Mouse (Mus musculus): ENCODE data around the gene Rnf213. TPM values are rescaled to one million over a fixed set of nuclear protein-coding genes. Genes with fewer than 3 reads are reported as not detected.

Gene Rnf213
- 7.0 and 7.5 TPM in 2 replicates for polyA plus RNA-seq (2015; fragmentation: Nextera tagmentation; extraction: Ambion mirVana)

DNA sequence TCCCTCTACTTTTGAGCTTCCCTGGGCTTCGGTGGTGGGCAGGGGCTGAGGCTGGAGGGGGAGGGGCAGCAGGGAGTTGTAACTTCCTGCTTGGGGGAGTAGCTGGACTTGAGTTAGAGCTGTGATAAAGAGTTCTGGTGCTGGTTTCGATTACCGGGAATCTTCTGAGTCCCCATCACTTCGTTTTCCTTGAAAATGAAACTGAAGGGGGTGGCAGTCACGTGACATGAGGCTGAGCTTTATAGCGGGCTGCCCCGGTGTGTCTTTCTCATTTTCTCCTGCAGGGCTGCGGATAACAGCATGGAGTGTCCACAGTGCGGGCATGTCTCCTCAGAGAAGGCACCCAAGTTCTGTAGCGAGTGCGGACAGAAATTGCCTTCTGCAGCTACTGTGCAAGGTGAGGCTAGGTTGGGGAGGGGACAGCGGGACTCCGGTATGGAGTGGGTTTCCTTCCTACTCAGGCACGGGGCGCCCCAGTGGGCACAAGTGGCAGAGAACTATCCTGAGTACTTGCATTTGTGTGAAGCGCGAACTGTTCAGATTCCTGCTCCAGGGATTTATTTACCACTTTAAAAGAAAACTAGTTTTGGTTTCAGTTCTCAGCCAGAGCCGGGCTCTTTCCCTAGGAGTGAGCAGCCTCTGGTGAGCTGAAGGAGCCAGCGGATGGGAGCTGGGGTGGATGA is at the start of gene Rnf213:
TSS of gene Rnf213 (plus strand) at position 301 of the 683 bp plus-strand sequence.
- Histone ChIP-seq H3K27me3 (replicated peaks; ENCODE audit: control insufficient read depth, insufficient read depth, low read length) (no peaks in the 10 kb centered on the region), H3K4me1 (ENCODE audit: control insufficient read depth, insufficient read depth, low read length) (peaks cover 32% of the 10 kb centered on the region), H3K27ac (ENCODE audit: low read length) (peak within 1 kb of the TSS; percentile 86), H3K9ac (ENCODE audit: low read depth, low read length) (peak within 1 kb of the TSS; percentile 66), H3K9me3 (ENCODE audit: control insufficient read depth, low read length) (no peaks in the 10 kb centered on the region), H3K4me2 (ENCODE audit: low read depth, low read length) (peak within 1 kb of the TSS; percentile 75), H3K36me3 (ENCODE audit: control insufficient read depth, insufficient read depth, low read length) (no peaks in the 10 kb centered on the region), H3K4me3 (ENCODE audit: low read length) (peak within 1 kb of the TSS; percentile 63)
- ATAC-seq: peak; percentile 64
- 1% methylated on average over 19 of the region's 19 CpGs for WGBS

DNA sequence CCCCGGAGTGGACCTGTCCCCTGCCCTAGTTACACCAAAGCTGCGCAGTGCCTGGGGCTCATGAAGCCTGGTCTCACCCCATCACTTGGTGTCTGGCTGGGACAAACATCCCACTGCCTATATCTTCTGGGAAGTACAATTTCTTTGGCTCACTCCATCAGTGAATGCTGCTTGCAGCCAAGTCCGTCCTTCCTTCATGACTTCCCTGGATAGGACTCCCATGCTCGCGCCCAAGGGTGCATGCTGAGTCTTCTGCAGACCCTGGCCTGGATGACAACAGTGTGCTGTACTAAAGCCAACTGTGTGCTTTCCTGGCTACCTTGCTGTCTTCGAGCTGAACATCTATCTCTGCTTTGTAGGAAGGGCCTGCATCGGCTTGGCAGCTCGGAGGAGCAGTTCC is 48.7 kb upstream of the Rnf213 start:
- Histone ChIP-seq H3K9me3 (ENCODE audit: control insufficient read depth, low read length) (no peaks in the 10 kb centered on the region), H3K36me3 (ENCODE audit: control insufficient read depth, insufficient read depth, low read length) (no peaks in the 10 kb centered on the region), H3K27me3 (replicated peaks; ENCODE audit: control insufficient read depth, insufficient read depth, low read length) (no peaks in the 10 kb centered on the region), H3K27ac (ENCODE audit: low read length) (no peak overlapping the region), H3K4me3 (ENCODE audit: low read length) (no peak overlapping the region), H3K4me1 (ENCODE audit: control insufficient read depth, insufficient read depth, low read length) (no peaks in the 10 kb centered on the region), H3K9ac (ENCODE audit: low read depth, low read length) (no peak overlapping the region), H3K4me2 (ENCODE audit: low read depth, low read length) (no peak overlapping the region)
- WGBS: 85% methylated on average over 8 of the region's 8 CpGs
- ATAC-seq: no peak

DNA sequence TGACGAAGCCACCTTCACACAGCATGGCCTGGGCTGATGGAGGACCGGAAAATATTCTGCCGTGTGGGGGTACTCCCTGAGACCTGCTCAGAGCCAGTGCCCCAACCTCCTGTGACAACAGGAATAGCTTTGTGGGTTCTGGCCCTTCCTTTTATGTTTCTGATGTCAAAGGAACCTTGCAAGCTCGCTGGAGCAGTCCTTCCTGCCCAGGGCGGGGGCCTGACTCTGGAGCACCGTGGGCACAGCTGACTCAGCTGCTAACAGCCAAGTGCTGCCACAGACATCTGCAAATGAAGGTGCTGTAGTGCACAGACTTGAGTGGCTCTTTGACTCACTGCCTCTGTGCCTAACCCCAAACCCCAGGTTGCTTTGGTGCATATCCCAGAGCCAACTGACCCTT is 48.0 kb upstream of the Rnf213 start:
- Histone ChIP-seq H3K4me2 (ENCODE audit: low read depth, low read length) (no peak overlapping the region), H3K4me1 (ENCODE audit: control insufficient read depth, insufficient read depth, low read length) (no peaks in the 10 kb centered on the region), H3K36me3 (ENCODE audit: control insufficient read depth, insufficient read depth, low read length) (no peaks in the 10 kb centered on the region), H3K27ac (ENCODE audit: low read length) (no peak overlapping the region), H3K4me3 (ENCODE audit: low read length) (no peak overlapping the region), H3K9ac (ENCODE audit: low read depth, low read length) (no peak overlapping the region), H3K27me3 (replicated peaks; ENCODE audit: control insufficient read depth, insufficient read depth, low read length) (no peaks in the 10 kb centered on the region), H3K9me3 (ENCODE audit: control insufficient read depth, low read length) (no peaks in the 10 kb centered on the region)
- ATAC-seq: no peak
- WGBS: 66% methylated on average over 6 of the region's 6 CpGs

DNA sequence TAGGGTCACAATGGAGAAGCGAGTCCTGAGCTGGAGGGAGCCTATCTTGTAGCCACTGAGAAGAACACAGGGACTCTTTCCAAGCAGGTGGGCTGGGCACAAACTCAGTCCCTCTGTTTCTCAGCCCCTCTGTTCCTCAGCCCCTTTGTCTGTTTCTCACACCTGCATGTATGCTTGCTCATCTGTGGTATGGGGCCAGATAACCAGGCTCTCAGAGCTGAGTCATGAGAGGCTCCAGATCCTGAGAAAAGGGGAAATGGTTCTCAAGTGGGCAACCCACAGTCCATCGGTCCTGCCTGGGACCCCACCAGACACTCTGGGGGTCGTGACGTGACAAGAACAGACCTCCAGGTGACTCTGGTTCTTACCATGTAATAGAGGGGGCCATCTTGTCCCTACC is 45.8 kb upstream of the Rnf213 start:
- 86% methylated on average over 4 of the region's 4 CpGs for WGBS
- H3K4me1 ChIP-seq (ENCODE audit: control insufficient read depth, insufficient read depth, low read length): no peaks in the 10 kb centered on the region

DNA sequence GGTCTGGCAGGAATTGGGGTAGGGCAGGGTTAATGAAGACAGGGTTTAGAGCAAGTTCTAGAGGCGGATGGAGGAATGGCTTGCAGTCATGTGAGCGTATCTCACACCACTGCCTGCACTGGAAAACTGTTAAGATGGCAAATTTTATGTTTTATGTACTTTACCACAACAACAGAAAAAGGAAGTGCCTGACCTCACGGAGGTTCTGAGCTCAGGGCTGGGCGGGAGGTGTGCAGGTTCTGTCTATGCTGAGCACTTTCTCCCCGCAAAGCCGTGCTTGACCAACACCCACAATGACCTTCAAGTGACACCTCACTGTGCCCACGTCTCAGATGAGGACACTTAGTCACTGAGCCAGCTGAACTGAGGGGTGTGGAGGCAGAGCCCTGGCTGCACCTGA is 40.8 kb upstream of the Rnf213 start:
- no peak overlapping the region for H3K9ac ChIP-seq (ENCODE audit: low read depth, low read length)
- no peak overlapping the region for H3K27ac ChIP-seq (ENCODE audit: low read length)
- ATAC-seq: no peak
- H3K4me1 ChIP-seq (ENCODE audit: control insufficient read depth, insufficient read depth, low read length): peaks cover 12% of the 10 kb centered on the region; the same call in 1 of the 2 replicates
- H3K4me3 ChIP-seq (ENCODE audit: low read length): no peak overlapping the region
- H3K27me3 ChIP-seq (replicated peaks; ENCODE audit: control insufficient read depth, insufficient read depth, low read length): no peaks in the 10 kb centered on the region
- no peaks in the 10 kb centered on the region for H3K36me3 ChIP-seq (ENCODE audit: control insufficient read depth, insufficient read depth, low read length)
- H3K4me2 ChIP-seq (ENCODE audit: low read depth, low read length): no peak overlapping the region
- WGBS: 65% methylated on average over 7 of the region's 7 CpGs
- H3K9me3 ChIP-seq (ENCODE audit: control insufficient read depth, low read length): no peaks in the 10 kb centered on the region

More for the DNA sequence above, 45.8 kb upstream of the Rnf213 start:
- Histone ChIP-seq H3K4me3 (ENCODE audit: low read length) (no peak overlapping the region), H3K36me3 (ENCODE audit: control insufficient read depth, insufficient read depth, low read length) (no peaks in the 10 kb centered on the region), H3K27ac (ENCODE audit: low read length) (no peak overlapping the region), H3K9ac (ENCODE audit: low read depth, low read length) (no peak overlapping the region), H3K27me3 (replicated peaks; ENCODE audit: control insufficient read depth, insufficient read depth, low read length) (no peaks in the 10 kb centered on the region), H3K9me3 (ENCODE audit: control insufficient read depth, low read length) (no peaks in the 10 kb centered on the region), H3K4me2 (ENCODE audit: low read depth, low read length) (no peak overlapping the region)
- no peak for ATAC-seq

DNA sequence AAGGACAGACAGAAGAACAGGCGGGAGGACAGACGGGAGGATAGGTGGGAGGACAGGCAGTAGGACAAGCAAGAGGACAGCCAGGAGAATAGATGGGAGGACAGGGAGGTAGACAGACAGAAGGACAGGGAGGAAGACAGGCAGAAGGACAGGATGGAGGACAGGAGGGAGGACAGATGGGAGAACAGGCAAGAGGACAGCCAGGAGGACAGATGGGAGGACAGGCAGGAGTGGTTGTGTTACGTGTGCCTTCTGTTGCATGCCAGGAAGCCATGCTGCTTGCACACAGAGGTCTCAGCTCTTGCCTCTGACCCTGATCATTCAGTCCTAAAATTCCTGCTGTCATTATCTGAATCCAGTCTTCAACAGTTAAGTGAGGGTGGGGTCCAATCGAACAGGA is 39.0 kb upstream of the Rnf213 start:
- Histone ChIP-seq H3K9me3 (ENCODE audit: control insufficient read depth, low read length) (no peaks in the 10 kb centered on the region), H3K36me3 (ENCODE audit: control insufficient read depth, insufficient read depth, low read length) (no peaks in the 10 kb centered on the region), H3K27me3 (replicated peaks; ENCODE audit: control insufficient read depth, insufficient read depth, low read length) (no peaks in the 10 kb centered on the region), H3K4me1 (ENCODE audit: control insufficient read depth, insufficient read depth, low read length) (peaks cover 12% of the 10 kb centered on the region; the same call in 1 of the 2 replicates), H3K4me2 (ENCODE audit: low read depth, low read length) (no peak overlapping the region), H3K9ac (ENCODE audit: low read depth, low read length) (no peak overlapping the region), H3K27ac (ENCODE audit: low read length) (no peak overlapping the region), H3K4me3 (ENCODE audit: low read length) (no peak overlapping the region)
- 84% methylated on average over 4 of the region's 4 CpGs for WGBS
- no peak for ATAC-seq

DNA sequence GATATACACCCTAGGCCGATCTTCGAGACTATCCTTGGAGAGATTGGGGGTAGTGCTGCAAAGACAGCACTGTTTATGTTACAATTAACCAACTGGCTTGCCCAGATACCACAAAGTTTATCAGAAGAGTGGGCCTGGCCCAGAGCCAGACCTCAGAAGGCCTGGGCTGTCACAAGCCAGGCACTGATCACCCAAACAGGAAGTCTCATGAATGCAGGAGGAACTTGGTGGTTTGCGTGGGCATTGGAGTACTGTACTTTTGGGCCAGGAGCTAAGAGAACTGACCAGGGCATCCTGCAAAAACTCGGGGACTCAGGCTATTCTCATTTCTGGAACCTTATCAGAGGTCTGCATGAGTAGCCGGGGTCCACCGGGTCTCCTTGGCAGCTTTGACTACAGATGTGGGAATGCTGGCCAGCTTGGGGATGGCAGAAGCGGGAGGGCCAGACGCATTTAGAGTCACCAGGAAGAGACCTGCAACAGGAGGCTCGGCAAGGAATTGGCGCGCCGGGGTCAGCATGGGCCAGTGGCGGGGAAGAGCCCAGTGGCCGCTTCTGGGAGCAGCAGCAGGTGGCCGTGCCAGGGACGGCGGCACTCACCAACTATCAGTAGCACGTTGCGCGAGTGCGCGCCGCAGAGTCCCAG is 38.0 kb upstream of the Rnf213 start:
- WGBS: 2% methylated on average over 23 of the region's 23 CpGs
- peak overlapping the region; percentile 82 for H3K27ac ChIP-seq (ENCODE audit: low read length)
- H3K9ac ChIP-seq (ENCODE audit: low read depth, low read length): peak overlapping the region; percentile 82
- no peaks in the 10 kb centered on the region for H3K27me3 ChIP-seq (replicated peaks; ENCODE audit: control insufficient read depth, insufficient read depth, low read length)
- ATAC-seq: peak; percentile 54
- peak overlapping the region; percentile 84 for H3K4me3 ChIP-seq (ENCODE audit: low read length)
- H3K9me3 ChIP-seq (ENCODE audit: control insufficient read depth, low read length): no peaks in the 10 kb centered on the region
- peaks cover 12% of the 10 kb centered on the region; the same call in 1 of the 2 replicates for H3K4me1 ChIP-seq (ENCODE audit: control insufficient read depth, insufficient read depth, low read length)
- H3K4me2 ChIP-seq (ENCODE audit: low read depth, low read length): peak overlapping the region; percentile 82
- no peaks in the 10 kb centered on the region for H3K36me3 ChIP-seq (ENCODE audit: control insufficient read depth, insufficient read depth, low read length)

DNA sequence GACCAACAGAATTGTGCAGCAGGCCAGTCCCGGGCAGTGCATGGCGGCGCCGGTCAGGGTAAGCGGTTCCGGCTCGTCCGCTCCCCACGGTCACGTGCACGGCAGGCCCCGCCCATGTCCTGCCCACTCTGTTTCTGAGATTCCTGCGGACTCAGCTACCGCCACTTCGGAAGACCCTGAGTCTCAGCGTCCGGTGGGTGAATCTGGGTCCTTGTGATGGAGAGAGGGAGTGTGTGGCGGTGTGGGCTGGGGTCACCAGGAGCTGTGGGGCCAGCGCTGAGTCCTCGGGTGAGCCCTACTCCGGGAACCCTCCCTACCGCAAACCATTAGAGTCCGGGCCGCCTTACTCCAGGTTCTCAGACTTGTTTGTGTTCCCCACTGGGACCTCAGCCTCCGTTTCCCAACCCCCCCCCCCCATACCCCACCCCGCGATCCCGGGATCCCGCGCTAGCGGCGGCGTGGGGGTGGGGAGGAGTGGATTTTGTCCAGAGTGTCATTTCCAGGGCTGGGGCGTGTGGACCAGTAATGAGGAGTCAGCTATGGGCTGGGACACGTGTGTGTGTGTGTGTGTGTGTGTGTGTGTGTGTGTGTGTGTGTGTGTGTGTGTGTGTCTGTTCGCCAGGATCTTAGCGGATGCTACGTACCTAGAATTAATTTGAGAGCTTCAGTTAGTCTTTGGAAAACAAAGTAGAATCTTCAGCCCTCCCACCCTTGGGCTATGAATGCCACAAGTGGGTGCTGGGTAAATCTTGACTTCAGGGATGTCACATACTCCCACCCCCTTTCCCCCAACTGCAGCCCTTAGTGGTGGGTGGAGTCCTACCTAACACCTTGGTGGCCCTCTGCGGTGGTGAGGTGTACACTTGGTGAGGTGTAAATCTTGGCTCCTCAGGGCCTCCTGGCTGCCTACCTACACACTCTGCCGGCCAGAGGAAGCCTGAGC is 37.2 kb upstream of the Rnf213 start, which contains the start of the genes Sgsh and Slc26a11:
TSS of gene Sgsh (minus strand) at position 94 of the 943 bp plus-strand sequence.
TSS of gene Slc26a11 (plus strand) at position 115 of the 943 bp plus-strand sequence.
- peak within 1 kb of the TSS; percentile 82 for H3K4me2 ChIP-seq (ENCODE audit: low read depth, low read length)
- H3K27me3 ChIP-seq (replicated peaks; ENCODE audit: control insufficient read depth, insufficient read depth, low read length): no peaks in the 10 kb centered on the region
- peak; percentile 97 for ATAC-seq
- H3K9me3 ChIP-seq (ENCODE audit: control insufficient read depth, low read length): no peaks in the 10 kb centered on the region
- peaks cover 12% of the 10 kb centered on the region; the same call in 1 of the 2 replicates for H3K4me1 ChIP-seq (ENCODE audit: control insufficient read depth, insufficient read depth, low read length)
- H3K4me3 ChIP-seq (ENCODE audit: low read length): peak within 1 kb of the TSS; percentile 84
- H3K27ac ChIP-seq (ENCODE audit: low read length): peak within 1 kb of the TSS; percentile 82
- 1% methylated on average over 40 of the region's 40 CpGs for WGBS
- H3K36me3 ChIP-seq (ENCODE audit: control insufficient read depth, insufficient read depth, low read length): no peaks in the 10 kb centered on the region
- peak within 1 kb of the TSS; percentile 82 for H3K9ac ChIP-seq (ENCODE audit: low read depth, low read length)

DNA sequence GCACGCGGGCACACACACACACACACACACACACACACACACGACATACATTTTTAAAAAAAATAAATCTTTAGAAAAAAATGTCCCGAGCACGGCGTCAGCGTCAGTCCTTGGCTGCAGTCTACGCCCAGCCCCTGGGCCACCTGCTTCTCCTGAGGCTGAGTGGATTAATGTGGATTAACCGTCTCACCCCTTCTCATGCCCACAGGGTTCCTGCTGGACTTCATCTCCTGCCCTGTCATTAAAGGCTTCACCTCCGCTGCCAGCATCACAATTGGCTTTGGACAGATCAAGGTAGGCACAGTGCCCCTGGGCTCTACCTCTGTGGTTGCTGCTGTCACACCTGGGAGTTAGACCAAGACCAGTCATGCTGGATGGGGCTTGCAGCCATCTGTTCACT is 33.8 kb upstream of the Rnf213 start:
- H3K4me2 ChIP-seq (ENCODE audit: low read depth, low read length): no peak overlapping the region
- no peaks in the 10 kb centered on the region for H3K36me3 ChIP-seq (ENCODE audit: control insufficient read depth, insufficient read depth, low read length)
- H3K9ac ChIP-seq (ENCODE audit: low read depth, low read length): no peak overlapping the region
- 84% methylated on average over 10 of the region's 10 CpGs for WGBS
- H3K4me1 ChIP-seq (ENCODE audit: control insufficient read depth, insufficient read depth, low read length): peaks cover 21% of the 10 kb centered on the region
- H3K4me3 ChIP-seq (ENCODE audit: low read length): no peak overlapping the region
- H3K27me3 ChIP-seq (replicated peaks; ENCODE audit: control insufficient read depth, insufficient read depth, low read length): no peaks in the 10 kb centered on the region
- H3K9me3 ChIP-seq (ENCODE audit: control insufficient read depth, low read length): no peaks in the 10 kb centered on the region
- H3K27ac ChIP-seq (ENCODE audit: low read length): no peak overlapping the region
- no peak for ATAC-seq
